Mouse (Mus musculus) ES-E14 (cell line): ENCODE results near the gene Slc9a2. TPM values are rescaled to one million over a fixed set of nuclear protein-coding genes. Genes with fewer than 3 reads are reported as not detected.

Source experiments
- DNase-seq: peaks from one replicate; pipeline ENCODE4 v3.0.0-alpha.2; 2013; ENCODE audit warnings: low read depth, low spot score
- H3K27ac ChIP-seq: 2 replicates; pipeline ENCODE4 v1.5.1; 2012; ENCODE audit warnings: low read depth, mild to moderate bottlenecking, low read length, moderate library complexity, mixed read lengths; ENCODE audit not compliant: poor library complexity, insufficient read depth, severe bottlenecking
- H3K36me3 ChIP-seq: 2 replicates; pipeline ENCODE4 v1.6.1; 2012; ENCODE audit warnings: mild to moderate bottlenecking, low read length, moderate library complexity, mixed read lengths; ENCODE audit not compliant: control insufficient read depth, poor library complexity, insufficient read depth, severe bottlenecking
- H3K4me1 ChIP-seq, 2 experiments: fragments of 150-350 bp in 1 of 2; sonication (generic) in 1 of 2; 2 replicates each; pipeline ENCODE4 v1.6.1; 2012; ENCODE audit warnings: low read length in 2 of 2, mild to moderate bottlenecking in 1 of 2, mixed read lengths in 1 of 2; ENCODE audit not compliant: control insufficient read depth in 2 of 2, insufficient read depth in 2 of 2, poor library complexity in 1 of 2
- H3K4me3 ChIP-seq, 2 experiments: fragments of 150-350 bp in 1 of 2; sonication (generic) in 1 of 2; 2 replicates each; pipeline ENCODE4 v1.5.1; 2012; ENCODE audit warnings: low read length in 2 of 2, low read depth in 1 of 2, mild to moderate bottlenecking in 1 of 2, mixed read lengths in 1 of 2; ENCODE audit not compliant: insufficient read depth in 1 of 2, poor library complexity in 1 of 2, severe bottlenecking in 1 of 2
- H3K9ac ChIP-seq: 2 replicates; pipeline ENCODE4 v1.6.1; 2012; ENCODE audit warnings: low read depth, mild to moderate bottlenecking, low read length, mixed read lengths; ENCODE audit not compliant: poor library complexity, insufficient read depth, severe bottlenecking
- H3K9me3 ChIP-seq: fragments of 150-350 bp; sonication (generic); 2 replicates; pipeline ENCODE4 v1.6.1; 2012; ENCODE audit warnings: low read depth, mild to moderate bottlenecking, low read length; ENCODE audit not compliant: control insufficient read depth, insufficient read depth
- CHD2 ChIP-seq: IDR thresholded peaks from 2 replicates; pipeline ENCODE4 v1.6.1; 2014; ENCODE audit warnings: mild to moderate bottlenecking, low read depth, low read length, inconsistent platforms
- HCFC1 ChIP-seq: IDR thresholded peaks from 2 replicates; pipeline ENCODE4 v1.6.1; 2012; ENCODE audit warnings: low read length, inconsistent platforms, borderline replicate concordance; ENCODE audit not compliant: insufficient read depth
- MAFK ChIP-seq: IDR thresholded peaks from 2 replicates; pipeline ENCODE4 v1.6.1; 2014; ENCODE audit warnings: mild to moderate bottlenecking, low read depth, low read length, inconsistent platforms; ENCODE audit not compliant: insufficient read depth
- ZC3H11A ChIP-seq: IDR thresholded peaks from 2 replicates; pipeline ENCODE4 v1.6.1; 2012; ENCODE audit warnings: low read depth, mild to moderate bottlenecking, inconsistent platforms, low read length, borderline replicate concordance
- ZNF384 ChIP-seq: IDR thresholded peaks from 2 replicates; pipeline ENCODE4 v1.6.1; 2012; ENCODE audit warnings: low read depth, low read length, inconsistent platforms
- in situ Hi-C, 2 experiments: fragments of 600-800 bp; cut with MboI; formaldehyde crosslinking; loops; one replicate each; pipeline ENCODE4 v1.15.1; 2025; ENCODE audit warnings: low sequenced_read_pairs in 2 of 2, inconsistent platforms in 1 of 2; ENCODE audit not compliant: unreplicated experiment in 2 of 2
- total RNA-seq: library from RNA; depleted of rRNA; stranded (reverse); fragments of 300-350 nt; gene quantifications from 2 replicates; pipeline ENCODE4 v1.2.3, GENCODE M21; 2012

Gene Slc9a2
- total RNA-seq, 1 experiment: 0.31 TPM

GRCm38 (mm10) chr1:40694296-40694695, 13.9 kb downstream of the Slc9a2 start:
- no peak for DNase-seq
- Histone ChIP-seq H3K36me3 (no peaks in the 10 kb centered on the region), H3K4me1 (no peaks in the 10 kb centered on the region), H3K9me3 (no peaks in the 10 kb centered on the region), H3K4me3 (no peak overlapping the region), H3K9ac (no peak overlapping the region), H3K27ac (no peak overlapping the region)
- TF ChIP-seq MAFK (no peak), CHD2 (no peak), ZNF384 (no peak)
- in situ Hi-C loops: no loop called here

GRCm38 (mm10) chr1:40696436-40696835, 16.1 kb downstream of the Slc9a2 start:
- in situ Hi-C loops: no loop called here

GRCm38 (mm10) chr1:40705099-40705498, 24.7 kb downstream of the Slc9a2 start:
- Histone ChIP-seq H3K4me1 (no peaks in the 10 kb centered on the region), H3K36me3 (no peaks in the 10 kb centered on the region), H3K4me3 (no peak overlapping the region), H3K9ac (no peak overlapping the region), H3K9me3 (no peaks in the 10 kb centered on the region), H3K27ac (no peak overlapping the region)
- in situ Hi-C loops: no loop called here
- no peak for DNase-seq
- no peak for TF ChIP-seq CHD2
- no peak for TF ChIP-seq MAFK
- no peak for TF ChIP-seq ZNF384
- TF ChIP-seq ZC3H11A: no peak
- TF ChIP-seq HCFC1: no peak

More at GRCm38 (mm10) chr1:40696436-40696835, 16.1 kb downstream of the Slc9a2 start:
- no peaks in the 10 kb centered on the region for H3K36me3 ChIP-seq
- H3K9me3 ChIP-seq: no peaks in the 10 kb centered on the region
- no peak overlapping the region for H3K27ac ChIP-seq
- DNase-seq: no peak
- H3K4me3 ChIP-seq: no peak overlapping the region
- H3K9ac ChIP-seq: no peak overlapping the region
- no peaks in the 10 kb centered on the region for H3K4me1 ChIP-seq
- TF ChIP-seq ZNF384 (no peak), MAFK (no peak), HCFC1 (no peak), CHD2 (no peak), ZC3H11A (no peak)

GRCm38 (mm10) chr1:40714950-40715349, 34.6 kb downstream of the Slc9a2 start:
- in situ Hi-C loops: no loop called here
- no peak overlapping the region for H3K9ac ChIP-seq
- no peak overlapping the region for H3K4me3 ChIP-seq
- no peaks in the 10 kb centered on the region for H3K9me3 ChIP-seq
- no peak for TF ChIP-seq HCFC1
- H3K4me1 ChIP-seq: no peaks in the 10 kb centered on the region
- no peak for DNase-seq
- no peaks in the 10 kb centered on the region for H3K36me3 ChIP-seq
- no peak overlapping the region for H3K27ac ChIP-seq

- no peaks in the 10 kb centered on the region for H3K4me1 ChIP-seq
- in situ Hi-C loops: no loop called here
- DNase-seq: no peak
- H3K27ac ChIP-seq: no peak overlapping the region
- H3K4me3 ChIP-seq: no peak overlapping the region
- H3K36me3 ChIP-seq: no peaks in the 10 kb centered on the region
- TF ChIP-seq MAFK: no peak
- no peak for TF ChIP-seq ZC3H11A
- TF ChIP-seq HCFC1: no peak
- no peak for TF ChIP-seq ZNF384
- TF ChIP-seq CHD2: no peak
- H3K9me3 ChIP-seq: no peaks in the 10 kb centered on the region
- H3K9ac ChIP-seq: no peak overlapping the region
These were observed 45.7 kb downstream of the Slc9a2 start for GRCm38 (mm10) chr1:40726051-40726450.
